ENCODE assay signal across 8 mouse cellular contexts in the genomic region with DNA sequence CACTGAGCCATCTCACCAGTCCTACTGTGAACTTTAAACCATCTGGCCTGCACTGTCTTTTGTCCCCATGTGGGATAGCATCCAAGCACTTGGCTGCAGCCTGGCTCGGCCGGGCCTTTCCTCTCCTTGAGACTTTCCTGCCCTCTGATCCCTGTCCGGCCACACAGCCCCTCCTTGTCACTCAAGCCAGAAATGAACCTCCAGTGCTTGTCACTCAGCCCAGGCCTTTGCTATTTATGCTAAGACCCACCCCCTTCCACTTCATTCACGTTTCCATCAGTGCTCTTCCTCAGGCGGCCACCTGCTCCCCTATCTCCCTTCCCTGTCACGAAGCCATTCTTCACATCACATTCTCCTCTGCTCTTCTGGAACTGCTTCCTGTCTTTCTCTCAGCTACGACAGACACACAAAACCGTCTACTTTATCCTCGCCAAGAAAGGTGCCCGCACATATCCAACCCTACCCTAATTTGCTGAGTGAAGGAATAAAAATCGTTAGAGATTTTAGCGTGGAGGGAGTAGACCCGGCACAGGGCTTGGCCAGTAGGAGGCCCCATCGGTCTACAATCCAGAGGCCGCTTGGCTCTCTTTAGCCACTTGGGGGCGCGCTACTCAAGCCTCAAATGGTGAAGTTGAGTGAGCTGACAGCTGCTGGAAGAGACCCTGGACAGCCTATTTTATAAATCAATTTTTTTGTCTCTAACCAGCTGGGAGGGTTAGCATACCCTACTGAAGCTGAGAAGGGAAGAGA. TPM values are rescaled to one million over a fixed set of nuclear protein-coding genes. Genes with fewer than 3 reads are reported as not detected.
DNase-seq lines count a peak whose midpoint lies in the region.

No protein-coding gene starts in this region.

- H3K4me3 ChIP-seq in limb, embryonic 10.5 days: no peak overlapping the region

- 25% methylated on average over 17 of the region's 17 CpGs for WGBS in limb, embryonic 10.5 days

- peaks cover 6% of the 10 kb centered on the region for H3K4me1 ChIP-seq in limb, embryonic 10.5 days

- 0 out of 2 replicates have a peak, but pooled peaks cover 4% of the 10 kb centered on the region for H3K27me3 ChIP-seq in limb, embryonic 10.5 days (ENCODE audit: low read depth, poor library complexity, severe bottlenecking)

- DNase-seq in urinary bladder, postnatal 25 days (ENCODE audit: low spot score): peak; percentile 69
- no peak for DNase-seq in urinary bladder, adult 2 months (ENCODE audit: low spot score)
- DNase-seq in cerebellum, postnatal 14 days: peak; percentile 91 to 96
- DNase-seq in gastrocnemius, adult 18-20 months (ENCODE audit: low spot score): peak; percentile 61
- DNase-seq in induced T-regulatory cell, adult 2 months (ENCODE audit: low read depth): peak; percentile 96
- peak; percentile 82 for DNase-seq in limb, embryonic 10.5 days (ENCODE audit: low spot score)
- peak; percentile 73 to 86 for DNase-seq in monocyte, adult 2 months (ENCODE audit: low read depth in 1 of 2, low spot score in 2 of 2)
- peak; percentile 72 to 88 for DNase-seq in spleen, postnatal 14 days (ENCODE audit: low spot score in 2 of 2)

- H3K9me3 ChIP-seq in limb, embryonic 10.5 days (replicated peaks): no peaks in the 10 kb centered on the region

- H3K36me3 ChIP-seq in limb, embryonic 10.5 days: no peaks in the 10 kb centered on the region

- no peak overlapping the region for H3K27ac ChIP-seq in limb, embryonic 10.5 days

RNA-seq across cellular contexts. Expression of gene Zfp574, which starts 33.2 kb away (rescaled TPM):
- polyA plus RNA-seq in urinary bladder, adult 2 months (2012; rRNA removed): 23.1 and 27.7 TPM in 2 replicates
- total RNA-seq in gastrocnemius, adult 18-20 months (2021): 1 to 10 TPM; 7.5 to 7.7 TPM
- polyA plus RNA-seq in limb, embryonic 10.5 days (2016; fragmentation: Nextera tagmentation; extraction: Ambion mirVana): 44.1 and 48.3 TPM in 2 replicates

RNA-seq across cellular contexts. Expression of gene Grik5, which starts 33.4 kb away (rescaled TPM):
- polyA plus RNA-seq in urinary bladder, adult 2 months (2012; rRNA removed): 30.7 and 34.7 TPM in 2 replicates
- total RNA-seq in gastrocnemius, adult 18-20 months (2021): 1 to 10 TPM; 1.7 to 2.7 TPM
- 5.4 and 8.7 TPM in 2 replicates for polyA plus RNA-seq in limb, embryonic 10.5 days (2016; fragmentation: Nextera tagmentation; extraction: Ambion mirVana)
